Mouse (Mus musculus): ENCODE measurements around the gene Slc22a14. TPM values are rescaled to one million over a fixed set of nuclear protein-coding genes. Genes with fewer than 3 reads are reported as not detected.

Gene Slc22a14
- polyA plus RNA-seq, 1 experiment from 2014 or later: not detected

DNA sequence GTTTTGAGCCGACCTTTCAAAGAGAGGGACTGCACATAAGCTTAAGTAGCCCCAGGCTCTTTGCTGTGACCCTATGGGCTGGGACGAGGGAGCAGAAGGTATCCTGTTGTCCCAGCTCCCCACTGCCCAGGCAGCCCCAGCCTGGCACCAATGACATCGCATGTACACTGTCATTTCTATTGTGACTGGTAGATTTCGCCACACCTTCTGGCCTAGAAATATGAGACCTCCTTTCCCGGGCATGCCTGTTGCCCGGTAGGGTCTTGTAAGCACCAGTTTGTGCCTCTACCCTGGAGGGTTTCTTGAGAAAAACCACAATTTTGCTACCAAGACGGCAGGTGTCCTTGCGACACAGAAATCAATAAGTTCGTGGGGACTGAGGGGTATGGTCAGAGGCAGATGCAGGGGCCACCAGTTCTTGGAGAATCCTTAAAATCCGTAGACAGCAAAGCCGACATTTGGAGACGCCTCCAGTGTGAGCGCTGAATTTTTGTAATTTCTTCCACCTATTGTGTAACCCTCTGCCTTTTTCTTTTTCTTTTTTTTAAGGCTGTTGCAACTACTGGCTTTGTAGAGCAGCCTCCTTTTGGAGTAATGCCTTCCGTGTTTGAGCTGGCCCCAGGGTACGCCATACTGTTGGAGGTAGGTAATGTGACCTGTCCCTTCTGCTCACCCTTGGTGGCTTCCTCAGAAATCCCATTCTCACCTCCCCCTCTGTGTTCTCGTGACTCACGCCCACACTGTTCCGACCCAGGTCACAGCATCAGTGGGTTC is 242.6 kb downstream of the Slc22a14 start:
- DNase-seq: no peak

DNA sequence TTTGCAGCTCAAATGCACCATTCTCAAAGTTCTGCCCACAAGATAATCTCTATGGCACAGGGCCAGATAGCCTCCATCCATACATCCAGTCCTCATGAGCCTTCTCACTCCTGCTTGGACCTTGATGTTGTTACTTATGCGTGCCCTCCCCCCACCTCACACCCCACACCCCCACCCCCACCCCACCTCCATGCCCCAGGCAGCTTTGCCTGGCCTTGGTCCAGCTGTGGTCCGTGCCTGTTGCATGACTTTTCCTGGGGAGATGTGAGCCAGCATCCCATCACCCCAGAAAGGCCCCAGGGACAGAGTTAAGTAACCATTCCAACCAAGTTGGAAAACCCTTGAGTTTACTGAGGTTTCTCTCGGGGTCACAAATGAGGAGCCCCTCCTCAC is 245.2 kb downstream of the Slc22a14 start:
- Histone ChIP-seq H3K4me1 (replicated peaks) (no peaks in the 10 kb centered on the region), H3K9ac (no peak overlapping the region), H3K27ac (no peak overlapping the region), H3K4me3 (replicated peaks) (no peak overlapping the region), H3K36me3 (no peaks in the 10 kb centered on the region), H3K27me3 (no peaks in the 10 kb centered on the region), H3K9me3 (replicated peaks) (no peaks in the 10 kb centered on the region), H3K4me2 (no peak overlapping the region)
- 47% methylated on average over 3 of the region's 3 CpGs for WGBS (ENCODE audit: insufficient replicate concordance)
- ATAC-seq (ENCODE audit: low read depth) (no peak), DNase-seq (no peak)

More for the DNA sequence above, 242.6 kb downstream of the Slc22a14 start:
- Histone ChIP-seq H3K9me3 (replicated peaks) (no peaks in the 10 kb centered on the region), H3K9ac (no peak overlapping the region), H3K4me1 (replicated peaks) (no peaks in the 10 kb centered on the region), H3K4me3 (replicated peaks) (no peak overlapping the region), H3K27me3 (no peaks in the 10 kb centered on the region), H3K36me3 (no peaks in the 10 kb centered on the region), H3K4me2 (no peak overlapping the region), H3K27ac (no peak overlapping the region)
- WGBS (ENCODE audit: insufficient replicate concordance): 69% methylated on average over 18 of the region's 18 CpGs
- ATAC-seq (ENCODE audit: low read depth): no peak

Other genes starting within 250 kb of the Slc22a14 start
- gene Acaa1b, start 208.5 kb downstream of the Slc22a14 start, polyA plus RNA-seq (2015; fragmentation: Nextera tagmentation; extraction: Ambion mirVana): 2.6 and 3.1 TPM in 2 replicates
- not detected in 2 replicates for gene Gm47289, start 206.4 kb downstream of the Slc22a14 start, polyA plus RNA-seq (2015; fragmentation: Nextera tagmentation; extraction: Ambion mirVana)
- gene Slc22a13, start 156.5 kb downstream of the Slc22a14 start, polyA plus RNA-seq (2015; fragmentation: Nextera tagmentation; extraction: Ambion mirVana): not detected in 2 replicates
- 6.0 and 6.5 TPM in 2 replicates for gene Oxsr1, start 43.1 kb downstream of the Slc22a14 start, polyA plus RNA-seq (2015; fragmentation: Nextera tagmentation; extraction: Ambion mirVana)
- 39.6 and 40.2 TPM in 2 replicates for gene Acaa1a, start 25.9 kb downstream of the Slc22a14 start, polyA plus RNA-seq (2015; fragmentation: Nextera tagmentation; extraction: Ambion mirVana)
- gene Myd88, start 24.1 kb downstream of the Slc22a14 start, polyA plus RNA-seq (2015; fragmentation: Nextera tagmentation; extraction: Ambion mirVana): 18.6 and 21.7 TPM in 2 replicates
- 3.6 and 4.7 TPM in 2 replicates for gene Xylb, start 8.2 kb downstream of the Slc22a14 start, polyA plus RNA-seq (2015; fragmentation: Nextera tagmentation; extraction: Ambion mirVana)
- 1.8 and 2.1 TPM in 2 replicates for gene Acvr2b, start 36.6 kb upstream of the Slc22a14 start, polyA plus RNA-seq (2015; fragmentation: Nextera tagmentation; extraction: Ambion mirVana)
- 6.9 and 9.0 TPM in 2 replicates for gene Exog, start 79.4 kb upstream of the Slc22a14 start, polyA plus RNA-seq (2015; fragmentation: Nextera tagmentation; extraction: Ambion mirVana)
- gene Scn5a, start 213.5 kb upstream of the Slc22a14 start, polyA plus RNA-seq (2015; fragmentation: Nextera tagmentation; extraction: Ambion mirVana): 0.03 and 0.05 TPM in 2 replicates

Data from liver, embryonic 13.5 days (tissue).